Mouse (Mus musculus): ENCODE data around the gene Ckm.

The Ckm gene

GRCm38 (mm10) chr7:19467638-19468037, 63.1 kb downstream of the Ckm start:
- DNase-seq (ENCODE audit: low spot score), result no peak

- no peak for DNase-seq (ENCODE audit: low spot score)
Measured at GRCm38 (mm10) chr7:19468279-19468678, 63.7 kb downstream of the Ckm start.

GRCm38 (mm10) chr7:19469404-19469803, 64.8 kb downstream of the Ckm start:
- DNase-seq (ENCODE audit: low spot score), result no peak

DNA sequence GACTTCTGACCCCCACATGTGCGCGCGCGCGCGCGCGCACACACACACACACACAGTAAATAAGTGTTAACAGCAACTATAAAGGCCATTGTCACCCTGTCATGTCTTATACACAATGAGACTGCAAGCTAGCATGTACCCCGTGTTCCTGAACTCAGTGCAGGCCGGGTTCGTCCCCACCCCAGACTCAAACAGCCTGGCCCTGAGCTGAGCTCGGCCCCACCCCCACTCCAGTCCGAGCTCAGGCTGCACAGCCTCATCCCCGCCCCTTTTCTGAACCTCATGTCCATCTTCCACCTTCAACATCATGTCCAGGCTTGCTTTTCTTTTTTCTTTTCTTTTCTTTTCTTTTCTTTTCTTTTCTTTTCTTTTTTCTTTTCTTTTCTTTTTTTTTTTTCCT, 65.7 kb downstream of the Ckm start:
- DNase-seq (ENCODE audit: low spot score), result no peak

DNA sequence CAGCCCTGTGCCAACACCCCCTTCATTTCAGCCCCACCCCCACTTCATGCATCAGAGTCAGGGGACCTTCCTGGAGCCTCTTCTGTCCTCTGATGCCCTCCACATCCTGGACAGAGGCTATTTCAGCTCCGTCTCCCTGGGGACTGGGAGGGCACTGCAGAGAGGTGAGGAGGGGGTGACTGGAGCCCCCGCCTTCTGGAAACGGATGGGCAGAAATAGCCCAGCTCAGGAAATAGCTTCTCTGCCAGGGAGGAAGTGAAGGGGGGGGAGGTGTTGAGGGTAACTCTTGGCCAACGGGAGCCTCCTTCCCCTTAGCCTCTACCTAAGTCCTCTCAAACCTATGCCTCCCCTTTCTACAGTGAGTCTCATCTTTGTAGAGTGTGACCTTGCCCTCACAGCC, 67.8 kb downstream of the Ckm start:
- no peak for DNase-seq (ENCODE audit: low spot score)

All from adipocyte (in vitro differentiated cells).